Comparison of ENCODE assay signal across 24 mouse cellular contexts in genomic region chr4:132350123-132350740, GRCm38 (mm10). TPM values are rescaled to one million over a fixed set of nuclear protein-coding genes. Genes with fewer than 3 reads are reported as not detected.
A peak's percentile ranks its signal among the peaks of the same experiment; 100 is the strongest.
DNase-seq lines count a peak whose midpoint lies in the region; ATAC-seq and TF ChIP-seq lines count a peak whose summit lies in the region.
"Had no signal": no experiment of that assay in that cellular context is flagged by ENCODE, and none has a peak within 500 bp of the region (broad histone marks: within the 10 kb centered on the region; RNA-seq: fewer than 3 reads in every experiment).

No protein-coding gene starts in this region.

- TF ChIP-seq POLR2A in cerebellum, adult 2 months (IDR thresholded peaks at IDR 0.05; ENCODE audit: borderline replicate concordance, insufficient read depth, low read length): no peak
- no peak for TF ChIP-seq POLR2A in heart, adult 2 months (IDR thresholded peaks at IDR 0.05; ENCODE audit: insufficient read depth, low read depth, low read length)

- intact Hi-C loops in heart, adult 2 months (cut with DNase I): loop anchor here (5.0 kb wide), 3 partner anchors 47 to 162 kb away; partner anchors contain the start of genes Sesn2 and Ythdf2

- TF ChIP-seq EP300 in heart, adult 2 months (IDR thresholded peaks at IDR 0.05; ENCODE audit: insufficient read depth, low read depth, low read length): no peak

- peak; percentile 22 for ATAC-seq in liver, embryonic 12.5 days
- ATAC-seq in liver, embryonic 13.5 days (ENCODE audit: low read depth): peak; percentile 6
- ATAC-seq: forebrain, postnatal 0 days; midbrain, embryonic 13.5 days had no signal

- peaks cover 32% of the 10 kb centered on the region for H3K36me3 ChIP-seq in liver, embryonic 12.5 days
- H3K36me3 ChIP-seq in ES-E14 (ENCODE audit: control insufficient read depth, insufficient read depth, low read length, poor library complexity, severe bottlenecking): peaks cover 23% of the 10 kb centered on the region
- H3K36me3 ChIP-seq in liver, embryonic 13.5 days: peaks cover 29% of the 10 kb centered on the region
- peaks cover 10% of the 10 kb centered on the region for H3K36me3 ChIP-seq in heart, adult 2 months (ENCODE audit: control insufficient read depth, insufficient read depth, low read length)
- H3K36me3 ChIP-seq: midbrain, embryonic 13.5 days had no signal

- H3K9me3 ChIP-seq in liver, embryonic 12.5 days (replicated peaks): no peaks in the 10 kb centered on the region
- H3K9me3 ChIP-seq in ES-E14 (ENCODE audit: control insufficient read depth, insufficient read depth, low read depth, low read length): no peaks in the 10 kb centered on the region
- no peaks in the 10 kb centered on the region for H3K9me3 ChIP-seq in liver, embryonic 13.5 days (replicated peaks)
- H3K9me3 ChIP-seq: heart, embryonic 15.5 days; hindbrain, embryonic 10.5 days; midbrain, embryonic 13.5 days; neural tube, embryonic 15.5 days had no signal

- DNase-seq in embryo, embryonic 10 days (ENCODE audit: low spot score): peak; percentile 31
- no peak for DNase-seq in embryo, embryonic 11 days
- no peak for DNase-seq in liver
- peak; percentile 71 for DNase-seq in ES-E14 (ENCODE audit: low read depth, low spot score)
- DNase-seq in liver, embryonic 13.5 days: no peak
- no peak for DNase-seq in cerebellum, adult 2 months
- no peak for DNase-seq in heart, adult 2 months
- DNase-seq: adrenal gland, postnatal 10 days; cerebellum, adult 18-20 months; forebrain, postnatal 0 days; gastrocnemius, adult 2 months; heart, adult 18-20 months; kidney, adult 8-10 months; kidney, postnatal 4 days; lung, postnatal 36 days; retina, postnatal 1 day; right cerebral cortex, postnatal 4 days had no signal

- no peak for TF ChIP-seq CTCF in cerebellum, adult 2 months (IDR thresholded peaks at IDR 0.05; ENCODE audit: borderline replicate concordance, insufficient read depth, low read depth, low read length)
- no peak for TF ChIP-seq CTCF in heart, adult 2 months (IDR thresholded peaks at IDR 0.05)

- 0 out of 2 replicates have a peak overlapping the region, but pooled peaks have one; percentile 82 for H3K4me2 ChIP-seq in liver, embryonic 12.5 days
- H3K4me2 ChIP-seq in liver, embryonic 13.5 days: 0 out of 2 replicates have a peak overlapping the region, but pooled peaks have one; percentile 77
- H3K4me2 ChIP-seq: heart, embryonic 15.5 days; midbrain, embryonic 13.5 days; neural tube, embryonic 15.5 days had no signal

- H3K4me3 ChIP-seq in liver, embryonic 12.5 days: no peak overlapping the region
- H3K4me3 ChIP-seq in ES-E14 (ENCODE audit: insufficient read depth in 1 of 2, low read depth in 1 of 2, low read length in 2 of 2, poor library complexity in 1 of 2, severe bottlenecking in 1 of 2): no peak overlapping the region
- H3K4me3 ChIP-seq in liver, embryonic 13.5 days (replicated peaks): no peak overlapping the region
- H3K4me3 ChIP-seq in cerebellum, adult 2 months (replicated peaks; ENCODE audit: insufficient read depth, low read depth, low read length): no peak overlapping the region
- no peak overlapping the region for H3K4me3 ChIP-seq in heart, adult 2 months
- H3K4me3 ChIP-seq: erythroblast, embryonic 14.5 days; gastrocnemius, adult 2 months; heart, embryonic 15.5 days; midbrain, embryonic 13.5 days; neural tube, embryonic 15.5 days had no signal

- H3K9ac ChIP-seq in liver, embryonic 12.5 days: no peak overlapping the region
- no peak overlapping the region; the same call in 1 of the 2 replicates for H3K9ac ChIP-seq in ES-E14 (ENCODE audit: insufficient read depth, low read depth, low read length, poor library complexity, severe bottlenecking)
- 0 out of 2 replicates have a peak overlapping the region, but pooled peaks have one; percentile 26 for H3K9ac ChIP-seq in liver, embryonic 13.5 days
- H3K9ac ChIP-seq in heart, adult 2 months (ENCODE audit: low read depth, low read length): no peak overlapping the region
- H3K9ac ChIP-seq: forebrain, postnatal 0 days; heart, embryonic 15.5 days; midbrain, embryonic 13.5 days; neural tube, embryonic 15.5 days had no signal

- in situ Hi-C loops in ES-E14 (cut with MboI; ENCODE audit: low sequenced_read_pairs in 2 of 2, unreplicated experiment in 2 of 2): no loop called here

- peak overlapping the region; percentile 97 for H3K27ac ChIP-seq in liver, embryonic 12.5 days
- H3K27ac ChIP-seq in ES-E14 (ENCODE audit: insufficient read depth, low read depth, low read length, poor library complexity, severe bottlenecking): no peak overlapping the region
- peak overlapping the region; percentile 97 for H3K27ac ChIP-seq in liver, embryonic 13.5 days
- H3K27ac ChIP-seq in cerebellum, adult 2 months (ENCODE audit: insufficient read depth, low read length): no peak overlapping the region
- no peak overlapping the region for H3K27ac ChIP-seq in heart, adult 2 months
- H3K27ac ChIP-seq: gastrocnemius, adult 2 months; hindbrain, embryonic 10.5 days; midbrain, embryonic 13.5 days; neural tube, embryonic 15.5 days had no signal

- 25% methylated on average over 2 of the region's 2 CpGs for WGBS in liver, embryonic 12.5 days (ENCODE audit: insufficient replicate concordance)
- 10% methylated on average over 2 of the region's 2 CpGs for WGBS in liver, embryonic 13.5 days (ENCODE audit: insufficient replicate concordance)
- 52% methylated on average over 2 of the region's 2 CpGs for WGBS in cerebellum, adult 2 months
- 84% methylated on average over 2 of the region's 2 CpGs for WGBS in heart, adult 2 months

- H3K4me1 ChIP-seq in liver, embryonic 12.5 days: peaks cover 45% of the 10 kb centered on the region
- peaks cover 2 to 5% of the 10 kb centered on the region in 2 experiments; a peak in 3 of 4 replicates for H3K4me1 ChIP-seq in ES-E14 (ENCODE audit: control insufficient read depth in 2 of 2, insufficient read depth in 2 of 2, low read length in 2 of 2, poor library complexity in 1 of 2)
- peaks cover 57% of the 10 kb centered on the region for H3K4me1 ChIP-seq in liver, embryonic 13.5 days (replicated peaks)
- no peaks in the 10 kb centered on the region for H3K4me1 ChIP-seq in cerebellum, adult 2 months (ENCODE audit: control insufficient read depth, insufficient read depth, low read length)
- peaks cover 5% of the 10 kb centered on the region for H3K4me1 ChIP-seq in heart, adult 2 months (ENCODE audit: control insufficient read depth, insufficient read depth, low read length)

- H3K79me2 ChIP-seq in heart, adult 2 months (replicated peaks; ENCODE audit: control insufficient read depth, insufficient read depth, low read length): no peaks in the 10 kb centered on the region; the same call in 1 of the 2 replicates

- no peaks in the 10 kb centered on the region for H3K27me3 ChIP-seq in liver, embryonic 12.5 days (replicated peaks)
- no peaks in the 10 kb centered on the region for H3K27me3 ChIP-seq in liver, embryonic 13.5 days
- H3K27me3 ChIP-seq in cerebellum, adult 2 months (ENCODE audit: control insufficient read depth, insufficient read depth, low read length): no peaks in the 10 kb centered on the region
- H3K27me3 ChIP-seq in heart, adult 2 months (ENCODE audit: control insufficient read depth, insufficient read depth, low read length): no peaks in the 10 kb centered on the region
- H3K27me3 ChIP-seq: heart, embryonic 15.5 days; midbrain, embryonic 13.5 days; neural tube, embryonic 15.5 days had no signal

TF ChIP-seq in ES-E14, 5 proteins besides CTCF, POLR2A, EP300 and RAD21:
- TF ChIP-seq MAFK (IDR thresholded peaks at IDR 0.05; ENCODE audit: insufficient read depth, low read depth, low read length) (no peak), ZNF384 (IDR thresholded peaks at IDR 0.05; ENCODE audit: low read depth, low read length) (no peak), CHD2 (IDR thresholded peaks at IDR 0.05; ENCODE audit: low read depth, low read length) (no peak), HCFC1 (IDR thresholded peaks at IDR 0.05; ENCODE audit: borderline replicate concordance, insufficient read depth, low read length) (no peak)

RNA-seq across cellular contexts. Expression of gene Rcc1, which starts 3.2 kb away (rescaled TPM):
- polyA plus RNA-seq in liver, embryonic 12.5 days (2016; fragmentation: Nextera tagmentation; extraction: Ambion mirVana): 91.9 and 102 TPM in 2 replicates
- 107 and 117 TPM in 2 replicates for total RNA-seq in ES-E14 (2012; rRNA removed)
- 79.4 and 80.2 TPM in 2 replicates for polyA plus RNA-seq in liver, embryonic 13.5 days (2015; fragmentation: Nextera tagmentation; extraction: Ambion mirVana)
- 8.4 and 9.6 TPM in 2 replicates for polyA plus RNA-seq in cerebellum, adult 2 months (2012; rRNA removed)
- total RNA-seq in heart, adult 2 months (2021): 1 to 10 TPM; 6.6 to 7.5 TPM
- polyA plus RNA-seq in heart, adult 2 months (2012; rRNA removed): 5.1 and 5.2 TPM in 2 replicates

RNA-seq across cellular contexts. Expression of gene Trnau1ap, which starts 20.9 kb away (rescaled TPM):
- 48.2 and 50.8 TPM in 2 replicates for polyA plus RNA-seq in liver, embryonic 12.5 days (2016; fragmentation: Nextera tagmentation; extraction: Ambion mirVana)
- 48.6 and 61.8 TPM in 2 replicates for total RNA-seq in ES-E14 (2012; rRNA removed)
- 43.1 and 45.3 TPM in 2 replicates for polyA plus RNA-seq in liver, embryonic 13.5 days (2015; fragmentation: Nextera tagmentation; extraction: Ambion mirVana)
- polyA plus RNA-seq in cerebellum, adult 2 months (2012; rRNA removed): 17.9 and 19.1 TPM in 2 replicates
- total RNA-seq in heart, adult 2 months (2021): 10 to 100 TPM; 21.3 to 24.6 TPM
- 14.8 and 14.9 TPM in 2 replicates for polyA plus RNA-seq in heart, adult 2 months (2012; rRNA removed)

RNA-seq across cellular contexts. Expression of gene Rab42, which starts 47.0 kb away (rescaled TPM):
- 0.61 and 1.0 TPM in 2 replicates for polyA plus RNA-seq in liver, embryonic 12.5 days (2016; fragmentation: Nextera tagmentation; extraction: Ambion mirVana)
- total RNA-seq in ES-E14 (2012; rRNA removed): 0.69 and 1.1 TPM in 2 replicates
- polyA plus RNA-seq in liver, embryonic 13.5 days (2015; fragmentation: Nextera tagmentation; extraction: Ambion mirVana): 0.44 and 1.2 TPM in 2 replicates
- polyA plus RNA-seq in cerebellum, adult 2 months (2012; rRNA removed): 2.2 and 3.1 TPM in 2 replicates
- 1 to 10 TPM in 1 of 2 experiments, under 1 TPM in 1; 0.73 to 1.1 TPM for total RNA-seq in heart, adult 2 months (2021)
- 3.8 and 4.2 TPM in 2 replicates for polyA plus RNA-seq in heart, adult 2 months (2012; rRNA removed)
- total RNA-seq: common myeloid progenitor, adult 5-6 weeks had no signal

Comparison
In these comparisons a context has a peak if more than half of its experiments do, and no peak if none do; other contexts are left out.
1. DNase-seq: peak in embryo, embryonic 10 days (single experiment) and ES-E14 (single experiment); none in embryo, embryonic 11 days (single experiment), liver (single experiment), liver, embryonic 13.5 days (single experiment), cerebellum, adult 2 months (0 of 2) and heart, adult 2 months (0 of 2).
2. H3K27ac ChIP-seq: peak in liver, embryonic 12.5 days (single experiment) and liver, embryonic 13.5 days (single experiment); none in ES-E14 (single experiment), cerebellum, adult 2 months (single experiment) and heart, adult 2 months (single experiment).